ENCODE assay signal across 9 mouse cellular contexts in the genomic region with DNA sequence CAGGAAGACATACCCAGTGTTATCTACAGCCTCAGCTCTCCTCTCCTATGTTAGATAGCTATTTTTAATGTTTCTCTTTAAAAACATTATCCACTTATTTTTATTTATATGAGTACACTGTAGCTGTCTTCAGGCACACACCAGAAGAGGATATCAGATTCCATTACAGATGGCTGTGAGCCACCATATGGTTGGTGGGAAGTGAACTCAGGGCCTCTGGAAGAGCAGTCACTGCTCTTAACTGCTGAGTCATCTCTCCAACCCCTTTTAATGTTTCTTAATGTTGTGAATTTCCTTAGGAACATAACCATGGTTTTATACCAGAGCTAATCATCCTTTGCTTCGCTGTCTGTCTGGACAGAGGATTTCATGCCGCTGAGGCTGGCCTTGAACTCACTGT. TPM values are rescaled to one million over a fixed set of nuclear protein-coding genes. Genes with fewer than 3 reads are reported as not detected.
"Had no signal": no experiment of that assay in that cellular context is flagged by ENCODE, and none has a peak within 500 bp of the region (broad histone marks: within the 10 kb centered on the region; RNA-seq: fewer than 3 reads in every experiment).

No protein-coding gene starts in this region.

- H3K27ac ChIP-seq: left cerebral cortex, adult 2 months; limb, embryonic 15.5 days; liver, embryonic 13.5 days had no signal

- ATAC-seq: liver, postnatal 0 days had no signal

- H3K9me3 ChIP-seq: limb, embryonic 15.5 days; liver, embryonic 13.5 days; neural tube, embryonic 15.5 days had no signal

- H3K4me3 ChIP-seq: left cerebral cortex, adult 2 months; limb, embryonic 15.5 days; liver, embryonic 13.5 days; myocyte; neural tube, embryonic 15.5 days had no signal

- H3K9ac ChIP-seq: limb, embryonic 15.5 days; liver, embryonic 13.5 days; liver, postnatal 0 days; neural tube, embryonic 15.5 days had no signal

- H3K36me3 ChIP-seq: limb, embryonic 15.5 days; liver, embryonic 13.5 days; neural tube, embryonic 15.5 days had no signal

- DNase-seq: liver, embryonic 13.5 days; liver, postnatal 0 days; right cerebral cortex, adult 18-20 months; right cerebral cortex, postnatal 25 days; thymus, postnatal 4 days had no signal

- H3K4me2 ChIP-seq: limb, embryonic 15.5 days; liver, embryonic 13.5 days; neural tube, embryonic 15.5 days had no signal

- H3K27me3 ChIP-seq: limb, embryonic 15.5 days; liver, embryonic 13.5 days; neural tube, embryonic 15.5 days had no signal

RNA-seq across cellular contexts. Expression of gene Chgb, which starts 59.2 kb away (rescaled TPM):
- polyA plus RNA-seq: liver, postnatal 0 days had no signal
